Mouse (Mus musculus): Measurements from ENCODE around the gene Phf20.
"Not testable (repeated sequence)": the region's sequence is repeated elsewhere in the genome, so short reads cannot be mapped to it uniquely, and the experiment has no call there.

Gene Phf20

DNA sequence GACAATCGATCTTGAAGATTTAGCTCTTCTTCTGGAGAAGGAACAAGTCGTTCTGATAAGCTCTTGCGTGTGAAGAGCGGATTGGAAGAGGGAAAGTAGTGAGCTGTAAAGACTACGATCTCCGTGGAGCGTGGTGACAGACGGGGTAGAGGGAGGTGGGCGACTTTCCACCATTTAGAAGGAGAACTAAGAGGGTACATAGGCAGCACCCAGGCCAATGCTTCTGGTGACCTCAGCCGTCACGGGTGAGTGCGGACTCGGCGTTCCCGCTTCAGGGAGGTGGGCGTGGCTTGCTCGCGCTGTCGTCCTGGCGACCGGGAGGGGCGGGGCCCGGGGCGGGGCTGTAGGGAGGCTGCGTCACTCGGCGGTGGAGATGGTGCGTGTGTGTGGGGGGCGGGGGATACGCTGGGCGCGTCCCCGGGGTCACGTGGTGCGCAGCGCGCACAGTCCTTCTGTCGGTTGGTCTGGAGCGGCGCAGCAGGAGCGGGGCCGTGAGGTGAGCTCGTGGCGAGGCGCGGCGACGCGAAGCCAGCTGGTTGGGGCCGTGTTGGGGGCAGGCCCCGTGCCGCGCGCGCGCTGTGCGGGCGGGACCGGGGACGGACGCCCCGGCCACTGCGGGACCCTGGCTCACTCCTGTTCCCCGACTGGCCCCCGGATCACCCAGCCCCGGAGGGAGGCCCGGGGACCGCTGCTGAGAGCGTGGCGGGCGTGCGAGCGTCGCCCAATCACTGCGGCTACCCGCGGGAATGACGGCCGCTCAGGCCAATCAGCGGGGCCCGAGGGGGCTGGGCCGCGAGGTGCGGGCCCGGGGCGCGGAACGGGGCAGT is at the start of gene Phf20:
Gene Phf20, plus strand, starts transcription at position 165 of the 827 bp plus-strand sequence.
- peak; percentile 99 to 100 for DNase-seq

DNA sequence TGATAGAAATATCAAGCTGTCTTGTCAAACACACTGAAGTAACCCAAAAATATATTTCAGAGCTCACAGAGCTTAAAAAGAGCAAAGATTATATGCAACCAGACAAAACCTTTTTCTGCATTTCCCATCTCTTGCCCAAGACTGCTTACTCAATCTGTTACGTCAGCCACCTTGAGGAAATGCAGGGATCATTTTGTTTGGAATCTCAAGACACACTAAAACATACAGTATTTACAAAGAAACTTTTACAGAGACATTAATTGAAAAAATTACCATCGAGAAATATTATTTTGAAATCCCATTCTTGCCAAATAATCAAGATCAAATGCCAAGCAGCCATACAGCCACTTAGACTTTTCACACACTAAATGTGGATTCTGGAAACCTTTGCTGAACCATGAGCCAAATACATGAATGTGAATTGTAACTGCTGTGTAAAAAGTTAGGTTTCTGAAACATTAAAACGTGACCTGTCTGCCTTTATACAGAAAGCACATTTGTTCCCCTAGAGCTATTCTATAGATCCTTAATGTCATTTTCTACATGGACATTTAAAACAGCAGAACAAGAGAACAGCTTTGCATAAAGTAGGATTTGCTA is 48.9 kb upstream of the Phf20 start:
- DNase-seq, result no peak

GRCm38 (mm10) chr2:156151538-156151937 is 44.7 kb upstream of the Phf20 start:
- no peak for DNase-seq

DNA sequence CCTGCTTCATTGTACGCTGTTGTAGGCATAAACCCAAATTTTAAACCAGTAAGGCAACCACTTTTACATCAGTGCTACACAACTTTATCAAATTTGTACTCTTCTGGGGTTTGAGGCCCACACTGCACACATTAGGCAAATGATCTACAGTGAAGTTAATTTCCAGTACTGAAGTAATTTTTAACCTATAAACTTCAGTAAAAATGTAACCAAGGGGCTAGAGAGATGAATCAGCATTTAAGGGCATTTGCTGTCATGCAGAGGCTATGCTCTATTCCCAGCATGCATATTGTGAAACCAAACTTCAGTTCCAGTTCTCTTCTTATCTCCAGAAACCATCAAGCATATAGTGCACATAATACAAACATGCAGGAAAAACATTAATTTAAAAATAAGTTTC is 30.8 kb upstream of the Phf20 start:
- DNase-seq, result no peak

- no peak for DNase-seq
Observed at GRCm38 (mm10) chr2:156166557-156166956, 29.7 kb upstream of the Phf20 start.

DNA sequence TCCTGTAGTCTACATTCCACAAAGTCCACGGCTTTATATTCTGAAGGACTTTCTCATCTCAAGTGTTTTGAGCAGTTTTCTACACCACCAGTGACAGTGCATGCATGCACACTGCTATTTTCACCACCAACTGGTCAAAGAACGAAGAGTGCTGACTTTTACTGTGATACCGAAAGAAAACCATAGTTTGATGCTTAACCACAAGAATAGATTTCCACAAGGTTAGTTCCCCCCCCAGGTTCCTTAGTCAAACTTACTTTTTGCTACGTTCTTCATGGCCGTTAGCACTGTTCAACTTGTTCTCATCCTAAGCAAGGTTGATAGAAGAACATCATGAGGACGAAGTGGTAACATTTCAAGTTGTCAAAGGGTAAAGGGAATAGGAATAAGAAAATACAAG is 19.2 kb upstream of the Phf20 start:
- no peak for DNase-seq

GRCm38 (mm10) chr2:156177651-156178050 is 18.6 kb upstream of the Phf20 start:
- no peak for DNase-seq

GRCm38 (mm10) chr2:156179046-156179795 is 17.0 kb upstream of the Phf20 start:
- DNase-seq, result peak; percentile 78 to 87

DNA sequence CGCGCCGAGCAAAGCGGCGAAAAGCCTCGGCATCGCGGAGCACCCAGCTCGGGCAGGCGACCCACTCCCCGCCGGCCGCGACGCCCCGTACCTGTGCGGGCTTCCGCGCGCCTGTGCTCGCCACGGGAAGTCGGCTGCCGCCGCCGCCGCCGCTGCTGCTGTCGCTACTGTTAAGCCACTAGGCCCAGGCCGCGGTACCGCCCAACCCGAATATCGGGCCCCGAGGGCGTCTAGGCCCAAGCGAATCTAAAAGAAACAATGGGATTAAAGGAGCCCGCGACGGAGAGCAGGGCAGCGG is 16.5 kb upstream of the Phf20 start:
- DNase-seq, result no peak

GRCm38 (mm10) chr2:156180094-156180821 is 16.0 kb upstream of the Phf20 start, which contains the start of gene Rbm39:
TSS of gene Rbm39 (minus strand) at chr2:156180238.
- DNase-seq, result peak; percentile 99 to 100

- DNase-seq, result no peak
Observed at GRCm38 (mm10) chr2:156180824-156181590, 15.3 kb upstream of the Phf20 start.

- no peak for DNase-seq
Observed at GRCm38 (mm10) chr2:156181592-156181991, 14.7 kb upstream of the Phf20 start.

DNA sequence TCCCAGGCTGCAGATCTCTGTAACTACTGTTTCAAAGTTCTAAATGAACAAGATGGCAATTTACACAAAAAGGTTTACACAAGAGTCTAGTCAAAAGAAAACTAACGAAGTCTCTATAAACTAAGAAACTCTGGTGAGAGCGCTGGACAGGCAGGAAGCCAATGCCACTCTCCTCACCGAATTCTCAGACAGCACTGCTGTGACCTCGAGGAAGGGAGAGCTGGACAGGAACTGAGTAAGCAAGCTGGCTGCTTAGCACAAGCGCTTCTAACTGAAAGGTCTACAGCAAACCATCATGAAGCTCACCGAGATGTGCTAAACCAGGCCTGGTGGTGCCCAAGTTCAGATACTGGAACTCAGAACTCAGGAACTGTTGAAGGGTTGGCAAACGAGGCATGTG is 7.0 kb upstream of the Phf20 start:
- not testable (repeated sequence) for DNase-seq

- no peak for DNase-seq
Observed at GRCm38 (mm10) chr2:156190004-156190896, 6.0 kb upstream of the Phf20 start.

DNA sequence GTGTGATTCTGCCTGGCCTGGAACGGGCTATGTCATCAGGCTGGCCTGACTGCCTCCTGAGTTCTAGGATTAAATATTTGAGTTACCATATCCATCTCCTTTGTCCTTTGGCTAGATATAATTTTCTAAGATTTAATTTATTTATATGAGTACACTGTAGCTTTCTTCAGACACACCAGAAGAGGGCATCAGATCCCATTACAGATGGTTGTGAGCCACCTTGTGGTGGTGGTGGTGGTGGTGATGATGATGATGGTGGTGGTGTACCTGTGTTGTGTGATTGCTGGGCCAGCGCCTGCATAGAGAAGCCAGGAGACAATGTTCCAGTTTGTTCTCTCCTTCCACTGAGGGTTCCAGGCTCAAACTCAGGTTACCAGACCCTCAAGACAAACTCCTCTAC is 4.7 kb upstream of the Phf20 start:
- DNase-seq, result no peak

- DNase-seq, result no peak
Observed at GRCm38 (mm10) chr2:156192068-156192467, 4.2 kb upstream of the Phf20 start.

- no peak for DNase-seq
Observed at GRCm38 (mm10) chr2:156193066-156193862, 3.0 kb upstream of the Phf20 start.

GRCm38 (mm10) chr2:156194571-156194970 is 1.7 kb upstream of the Phf20 start:
- peak in 1 of 2 experiments; percentile 47 for DNase-seq

DNA sequence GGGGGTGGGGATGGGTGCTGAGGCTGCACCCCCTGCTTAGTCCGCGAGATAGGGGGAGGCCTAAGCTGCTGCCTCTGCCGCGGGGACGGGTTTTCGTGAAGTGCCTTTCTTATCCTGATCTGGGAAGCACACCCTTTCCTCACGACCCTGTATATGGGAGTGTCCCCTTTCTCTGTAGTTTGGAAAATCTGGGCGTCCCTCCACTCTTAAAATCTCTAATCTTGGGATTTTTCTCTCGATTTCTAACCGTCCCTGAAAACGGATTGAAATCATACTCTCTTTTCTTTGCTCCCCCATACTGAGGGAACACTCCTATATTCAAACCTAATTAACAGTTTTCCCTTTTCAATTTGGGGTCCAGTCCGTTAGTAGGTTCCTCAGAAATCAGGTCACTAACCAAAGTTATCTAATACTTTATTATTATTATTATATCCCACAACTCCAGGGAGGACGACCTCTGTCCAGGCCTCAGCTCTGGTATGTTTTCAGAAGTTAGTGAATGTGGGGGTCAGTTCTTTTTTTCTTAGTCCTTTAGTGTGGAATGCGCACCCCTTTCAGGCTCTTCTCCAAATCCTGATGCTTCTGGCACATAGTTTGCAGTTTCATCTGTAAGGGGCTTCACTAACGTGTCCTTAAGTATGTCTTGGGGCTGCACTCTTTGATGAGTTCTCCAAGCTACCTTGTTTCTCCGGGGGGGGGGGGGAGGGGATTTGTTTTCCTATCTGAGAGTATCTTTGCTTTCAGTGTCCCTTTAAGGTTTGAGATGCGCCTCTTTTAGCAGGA is 1.1 kb downstream of the Phf20 start:
- no peak for DNase-seq
